Mouse (Mus musculus) Patski (cell line): ENCODE data around the gene Pdlim1. TPM values are rescaled to one million over a fixed set of nuclear protein-coding genes. Genes with fewer than 3 reads are reported as not detected.
A peak's percentile ranks its signal among the peaks of the same experiment; 100 is the strongest.
"Not testable (repeated sequence)": the region's sequence is repeated elsewhere in the genome, so short reads cannot be mapped to it uniquely, and the experiment has no call there.

ENCODE experiments used
- ATAC-seq: fragments of 100-300 bp; one replicate; pipeline ENCODE4 v1.8.0; 2021
- CTCF ChIA-PET: fragments of 350-600 bp; sonication (Branson Sonifier 250); formaldehyde crosslinking; loops from one replicate; lab custom pipeline; 2022; ENCODE audit warnings: inconsistent platforms; lab: Charles Lee
- POLR2A ChIA-PET: fragments of 350-600 bp; sonication (Branson Sonifier 250); formaldehyde crosslinking; loops from one replicate; lab custom pipeline; 2022; ENCODE audit warnings: antibody characterized with exemption, inconsistent platforms; lab: Charles Lee
- DNase-seq: peaks from one replicate; pipeline ENCODE4 v3.0.0-alpha.2; 2011; ENCODE audit warnings: low read depth, low spot score
- H3K27me3 ChIP-seq: fragments of 371-371 bp; one replicate; pipeline ENCODE4 v1.5.1; 2021
- CTCF ChIP-seq: fragments of 100-300 bp; IDR thresholded peaks from one replicate; pipeline ENCODE4 v1.5.1; 2021
- in situ Hi-C: fragments of 300-500 bp; cut with MboI; formaldehyde crosslinking; loops from 3 replicates; pipeline ENCODE4 v1.11.1; 2018; ENCODE audit warnings: low pct_unique_long_range_greater_than_20kb, mixed read lengths
- polyA plus RNA-seq: library from polyadenylated mRNA; unstranded; gene quantifications from one replicate; pipeline ENCODE4 v1.2.3, GENCODE M21; 2021

The Pdlim1 gene
- polyA plus RNA-seq, 1 experiment from 2014 or later, result 13.5 TPM

DNA sequence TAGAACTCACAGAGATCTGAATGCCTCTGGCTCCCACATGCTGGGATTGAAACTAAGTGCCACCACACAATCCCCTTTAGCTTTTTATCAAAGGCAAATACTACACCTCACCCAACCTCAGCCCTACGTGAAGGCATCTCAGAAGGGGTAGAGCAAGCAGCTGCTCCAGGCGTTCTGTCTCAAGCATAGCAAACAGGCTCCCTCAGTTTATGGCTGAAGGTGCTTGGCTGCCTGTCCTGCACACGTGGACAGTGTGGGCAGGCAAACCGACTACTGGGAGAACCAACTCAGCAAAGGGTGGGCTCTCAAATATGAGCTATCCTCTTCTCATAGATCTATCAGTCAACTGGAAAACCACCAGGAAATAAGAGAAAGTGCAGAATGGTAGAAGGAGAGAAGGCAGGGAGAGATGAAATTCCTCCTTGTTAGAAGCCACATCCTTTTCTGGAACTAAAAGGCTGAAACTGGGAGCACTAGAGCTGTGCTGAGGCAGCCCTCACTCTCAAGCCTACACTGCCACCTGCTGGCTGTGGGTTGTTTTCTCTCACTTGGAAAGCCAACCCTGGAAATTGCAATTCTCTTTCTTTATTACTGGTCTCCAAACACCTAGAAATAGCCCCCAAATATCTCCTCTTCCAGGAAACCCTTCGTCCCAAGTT lies 46.4 kb downstream of the Pdlim1 start:
- DNase-seq (no peak), ATAC-seq (peak; percentile 85)
- CTCF ChIA-PET, result interaction anchor here (0.8 to 1.9 kb wide), 5 partner anchors 11 to 1246 kb away, joined by 3 to 7 read pairs (median 4); no protein-coding TSS in a partner anchor

DNA sequence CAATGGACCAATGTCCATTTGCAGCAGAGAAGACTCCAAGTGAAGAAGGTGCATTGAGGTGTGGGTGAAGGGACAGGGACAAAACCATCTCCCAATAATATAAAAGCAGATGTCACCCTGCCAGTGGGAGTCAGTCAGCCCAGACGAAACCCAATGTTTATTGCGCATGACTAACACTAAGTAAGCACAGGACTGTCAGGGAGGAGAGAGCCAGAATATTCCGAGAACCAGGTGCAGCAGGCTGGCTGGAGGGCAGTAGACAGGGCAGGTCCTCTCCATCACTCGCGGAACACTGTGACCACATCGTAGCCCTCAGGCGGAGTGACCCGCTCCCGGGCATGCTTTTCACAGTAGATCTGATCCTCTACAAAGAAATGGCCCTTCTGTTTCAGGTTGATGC lies 49.3 kb downstream of the Pdlim1 start:
- H3K27me3 ChIP-seq, POLR2A ChIA-PET, in situ Hi-C loops, CTCF ChIA-PET, DNase-seq: not testable (repeated sequence)
- peak; percentile 55 for ATAC-seq

More for the DNA sequence above, 46.4 kb downstream of the Pdlim1 start:
- peak; percentile 95 for TF ChIP-seq CTCF
- in situ Hi-C loops, result loop anchor here (5.0 kb wide), 1 partner anchor 1243 kb away; no protein-coding TSS in a partner anchor
- H3K27me3 ChIP-seq, result no peaks in the 10 kb centered on the region
- POLR2A ChIA-PET, result no interaction called here

DNA sequence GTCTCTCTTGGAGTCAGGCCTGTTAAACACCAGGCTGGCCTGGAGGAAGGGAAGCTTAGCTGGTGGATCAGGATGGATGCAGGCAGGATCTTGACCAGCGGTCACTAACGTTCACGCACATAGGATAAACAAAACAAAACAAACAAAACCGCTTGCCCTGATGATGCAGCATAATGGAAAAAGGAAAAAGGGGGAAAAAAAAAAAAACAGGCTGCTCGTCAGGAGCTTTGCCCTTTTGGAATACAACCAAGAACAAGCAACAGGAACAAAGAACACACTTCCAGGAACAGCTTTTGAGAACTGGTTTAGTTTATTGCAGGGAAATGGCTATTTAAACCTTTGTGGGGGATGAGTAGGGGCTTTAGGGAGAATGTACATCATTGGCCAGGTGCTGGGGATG lies 50.8 kb downstream of the Pdlim1 start:
- TF ChIP-seq CTCF, result no peak
- in situ Hi-C loops, result no loop called here
- H3K27me3 ChIP-seq, result no peaks in the 10 kb centered on the region
- ChIA-PET CTCF (no interaction called here), POLR2A (no interaction called here)
- no peak for ATAC-seq
- no peak for DNase-seq

DNA sequence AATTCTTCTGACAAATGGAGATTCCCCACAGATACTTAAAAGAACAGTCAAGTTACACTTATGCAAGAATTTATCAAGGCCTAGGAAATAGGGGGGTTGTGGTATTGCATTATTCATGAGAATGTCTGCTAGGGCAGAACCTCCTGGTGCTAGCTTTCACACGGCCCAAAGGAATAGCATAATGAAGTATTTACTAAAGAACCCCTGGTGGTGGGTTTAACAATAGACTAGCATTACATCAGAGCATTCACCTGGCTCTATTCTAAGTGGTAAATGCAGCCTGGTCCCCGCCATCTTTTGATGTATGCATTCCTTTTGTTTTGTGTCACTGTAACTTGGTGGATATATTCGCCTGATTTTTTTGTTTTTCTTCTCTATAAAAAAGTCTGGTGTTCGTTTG lies 68.7 kb downstream of the Pdlim1 start:
- ATAC-seq, DNase-seq, CTCF ChIA-PET, in situ Hi-C loops, POLR2A ChIA-PET, H3K27me3 ChIP-seq: not testable (repeated sequence)

DNA sequence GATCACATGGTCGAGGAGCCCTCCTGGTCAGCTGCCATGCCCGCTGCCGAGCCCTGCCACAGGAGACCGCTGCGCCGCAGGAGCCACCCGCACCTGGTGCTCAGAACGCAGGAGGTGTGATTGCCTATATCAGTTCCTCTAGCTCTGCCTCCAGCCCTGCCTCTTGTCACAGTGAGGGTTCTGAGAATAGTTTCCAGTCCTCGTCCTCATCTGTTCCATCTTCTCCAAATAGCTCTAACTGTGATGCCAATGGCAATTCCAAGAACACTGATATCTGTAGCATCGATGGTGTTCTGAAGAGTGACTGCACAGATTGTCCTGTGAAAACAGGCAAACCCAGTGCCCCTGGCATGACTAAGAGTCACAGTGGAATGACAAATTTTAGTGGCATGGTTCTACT lies 81.0 kb downstream of the Pdlim1 start:
- in situ Hi-C loops, result no loop called here
- POLR2A ChIA-PET, result no interaction called here
- H3K27me3 ChIP-seq, result peaks cover 8% of the 10 kb centered on the region
- no peak for ATAC-seq
- no peak for DNase-seq
- TF ChIP-seq CTCF, result no peak
- CTCF ChIA-PET, result no interaction called here

DNA sequence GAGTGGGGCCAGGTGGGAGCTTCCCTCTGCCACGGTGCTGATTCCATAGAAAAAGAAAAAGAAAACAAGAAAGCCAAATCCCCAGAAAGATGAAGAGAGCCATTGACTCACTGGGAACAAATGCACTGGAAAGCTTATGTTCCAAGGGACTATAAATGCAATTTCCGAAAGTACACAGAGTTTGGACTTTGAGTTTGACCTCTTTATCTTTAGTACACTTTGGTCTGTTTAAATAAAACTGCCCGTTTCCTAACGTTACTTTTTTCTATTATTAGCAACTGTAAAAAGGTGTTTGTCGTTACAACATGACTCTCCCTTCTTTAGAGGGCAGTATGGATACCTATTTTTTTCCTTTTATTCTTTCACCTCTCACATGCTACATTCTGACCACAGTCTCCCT lies 84.5 kb downstream of the Pdlim1 start, which contains the start of gene Cyp2c70:
Cyp2c70 (minus strand) TSS at position 174 of the 400 bp plus-strand sequence.
- peaks cover 8% of the 10 kb centered on the region for H3K27me3 ChIP-seq
- CTCF ChIA-PET, result no interaction called here
- in situ Hi-C loops, result no loop called here
- no peak for DNase-seq
- TF ChIP-seq CTCF, result no peak
- POLR2A ChIA-PET, result no interaction called here
- no peak for ATAC-seq

DNA sequence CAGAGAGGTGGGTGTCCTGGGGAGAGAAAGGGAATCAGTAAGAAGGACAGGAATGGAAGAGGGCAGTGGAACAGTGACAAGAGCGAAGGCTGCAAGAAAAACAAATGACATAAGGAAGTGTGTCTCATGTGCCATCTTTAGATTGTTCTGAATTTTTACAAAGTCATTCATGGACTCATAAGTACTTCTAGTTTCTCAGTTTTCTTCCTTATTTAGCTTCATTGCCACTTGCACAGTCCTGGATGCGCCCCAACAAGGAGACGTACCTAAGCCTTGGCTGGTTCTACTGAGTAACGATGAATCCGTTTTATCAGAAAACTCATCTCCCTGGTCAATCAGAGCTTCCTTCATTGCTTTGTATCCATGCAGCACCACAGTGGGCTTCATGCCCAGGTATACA lies 88.0 kb downstream of the Pdlim1 start:
- CTCF ChIA-PET, result no interaction called here
- DNase-seq (no peak), ATAC-seq (no peak)
- no peak for TF ChIP-seq CTCF
- in situ Hi-C loops, result no loop called here
- POLR2A ChIA-PET, result no interaction called here
- peaks cover 18% of the 10 kb centered on the region for H3K27me3 ChIP-seq

DNA sequence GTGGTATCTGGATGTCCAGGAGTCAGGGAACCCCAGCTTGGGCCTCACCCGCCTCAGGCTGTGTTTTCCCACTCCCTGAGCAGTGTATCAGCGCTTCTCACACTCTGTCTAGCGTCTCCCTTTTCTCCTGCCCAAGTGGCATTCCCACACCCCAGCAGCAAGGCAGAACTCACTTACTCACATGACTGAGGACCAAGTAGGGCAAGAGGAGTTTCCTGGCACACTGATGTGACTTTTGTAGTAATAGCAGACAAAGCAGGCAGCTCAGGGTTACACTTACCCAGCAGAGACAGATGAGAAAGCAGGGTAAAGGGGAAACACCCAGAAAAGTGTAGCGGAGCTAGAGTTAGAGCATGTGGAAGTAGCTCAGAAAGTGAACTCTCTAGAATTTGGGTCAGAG lies 93.3 kb downstream of the Pdlim1 start:
- H3K27me3 ChIP-seq, result peaks cover 13% of the 10 kb centered on the region
- POLR2A ChIA-PET, result no interaction called here
- no peak for DNase-seq
- no peak for TF ChIP-seq CTCF
- CTCF ChIA-PET, result no interaction called here
- in situ Hi-C loops, result no loop called here
- ATAC-seq, result no peak

Other genes starting within 250 kb of the Pdlim1 start
- not detected for gene Cyp2c54, start 198.0 kb downstream of the Pdlim1 start, polyA plus RNA-seq
- not detected for gene Cyp2c50, start 182.2 kb downstream of the Pdlim1 start, polyA plus RNA-seq
- gene Cyp2c70, start 84.5 kb downstream of the Pdlim1 start, polyA plus RNA-seq, result not detected
- gene Sorbs1, start 241.9 kb upstream of the Pdlim1 start, polyA plus RNA-seq, result 68.9 TPM